Mouse (Mus musculus) fibroblast of lung, adult 2 months (primary cell): ENCODE results near the gene Emd.
"Not testable (repeated sequence)": the region's sequence is repeated elsewhere in the genome, so short reads cannot be mapped to it uniquely, and the experiment has no call there.

Experiments
- DNase-seq: peaks from one replicate; pipeline ENCODE4 v3.0.0-alpha.2; 2011; ENCODE audit warnings: low read depth

Gene Emd

DNA sequence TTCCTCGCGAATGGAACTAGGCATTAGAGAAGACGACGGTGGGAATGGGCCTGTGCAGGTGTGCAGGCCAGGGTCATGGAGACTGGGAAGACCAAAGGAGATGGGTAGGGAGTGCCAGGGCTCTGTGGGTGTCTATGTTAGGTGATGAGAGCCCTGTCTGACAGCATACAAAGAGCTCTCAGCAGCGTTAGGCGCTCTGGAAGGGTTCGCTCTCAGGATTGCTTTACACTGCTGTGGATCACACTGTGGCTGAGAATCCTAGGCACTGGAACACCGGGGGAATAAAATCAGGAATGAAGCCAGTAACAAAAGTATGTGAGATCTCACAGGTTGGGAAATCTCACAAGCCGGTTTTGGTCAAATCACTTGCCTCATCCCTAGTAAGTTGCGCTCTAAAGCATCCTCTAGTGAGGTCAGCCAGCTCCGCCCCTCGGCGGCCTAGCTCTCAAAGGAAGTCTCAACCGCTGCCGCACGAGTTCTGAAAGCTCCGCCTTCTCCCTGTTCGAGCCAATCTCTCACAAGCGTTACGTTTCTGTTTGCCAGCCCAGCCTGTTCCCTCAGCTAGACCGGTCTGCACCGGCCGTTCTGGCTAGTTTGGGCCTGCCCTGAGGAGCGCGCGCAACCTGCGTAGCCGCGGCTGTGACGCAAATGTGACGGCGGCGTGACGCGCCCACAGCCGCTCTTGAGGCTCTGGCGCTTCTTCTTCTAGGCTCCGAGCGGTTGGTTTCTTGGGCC lies at the start of gene Emd:
Gene Emd (plus strand): TSS at position 535 of the 735 bp plus-strand sequence.
- peak; percentile 91 for DNase-seq

DNA sequence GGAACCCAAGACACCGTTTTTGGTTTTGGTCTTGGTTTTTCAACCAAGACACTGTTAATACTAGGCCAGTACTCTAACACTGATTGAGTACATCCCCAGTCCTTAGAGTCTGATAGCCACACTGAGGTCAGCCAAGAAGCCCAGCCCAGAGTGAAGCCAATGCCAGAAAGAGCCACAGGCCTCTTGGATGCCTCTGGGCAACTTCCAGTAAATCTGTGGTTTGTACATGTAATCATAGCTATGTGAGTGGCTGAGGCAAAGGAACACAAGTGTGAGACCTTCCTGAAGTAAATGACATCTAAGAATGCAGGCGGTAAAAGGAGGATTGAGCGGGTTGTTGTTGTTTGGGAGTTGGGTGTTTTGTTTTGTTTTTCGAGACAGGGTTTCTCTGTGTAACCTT lies 36.0 kb upstream of the Emd start:
- DNase-seq = peak; percentile 42

DNA sequence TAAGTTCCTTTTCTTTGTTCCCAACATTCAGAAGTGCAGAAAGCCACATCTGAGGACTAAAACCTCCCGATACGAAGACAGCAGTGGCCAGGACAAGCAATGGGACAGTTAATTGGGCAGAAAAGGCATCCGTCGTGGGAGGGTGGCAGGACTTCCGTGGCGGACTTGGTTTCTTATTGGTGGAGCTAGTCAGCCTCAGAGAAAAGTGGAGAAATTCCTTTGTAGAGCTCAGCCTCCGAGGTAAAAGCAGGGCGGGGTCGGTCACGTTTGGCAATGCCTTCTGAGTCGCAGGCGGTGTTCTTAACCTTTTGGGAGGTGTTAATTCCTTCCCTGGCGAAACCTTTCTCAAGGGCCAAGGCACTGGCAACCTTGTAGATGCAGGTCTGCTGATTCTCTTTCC lies 35.0 kb upstream of the Emd start:
- DNase-seq = no peak

DNA sequence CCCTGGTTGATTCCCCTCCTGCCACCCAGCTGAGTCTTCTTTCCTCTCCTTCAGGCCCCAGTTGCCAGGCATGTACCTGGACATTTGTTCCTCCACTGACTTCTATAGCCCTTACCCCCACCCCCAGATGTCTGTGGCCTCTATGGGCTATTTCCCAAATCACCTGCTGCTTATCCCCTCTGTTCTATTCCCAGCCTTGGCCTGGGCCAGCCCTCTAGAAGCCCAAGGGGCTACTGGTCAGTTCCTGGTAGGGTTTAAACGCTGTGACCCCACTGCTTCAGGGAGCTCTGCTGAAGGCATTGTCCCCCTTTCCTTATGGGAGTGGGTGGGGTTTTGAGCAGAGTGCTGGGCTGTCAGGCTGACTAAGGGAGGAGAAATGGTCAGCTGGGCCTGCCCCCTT lies 34.4 kb upstream of the Emd start:
- DNase-seq = not testable (repeated sequence)

DNA sequence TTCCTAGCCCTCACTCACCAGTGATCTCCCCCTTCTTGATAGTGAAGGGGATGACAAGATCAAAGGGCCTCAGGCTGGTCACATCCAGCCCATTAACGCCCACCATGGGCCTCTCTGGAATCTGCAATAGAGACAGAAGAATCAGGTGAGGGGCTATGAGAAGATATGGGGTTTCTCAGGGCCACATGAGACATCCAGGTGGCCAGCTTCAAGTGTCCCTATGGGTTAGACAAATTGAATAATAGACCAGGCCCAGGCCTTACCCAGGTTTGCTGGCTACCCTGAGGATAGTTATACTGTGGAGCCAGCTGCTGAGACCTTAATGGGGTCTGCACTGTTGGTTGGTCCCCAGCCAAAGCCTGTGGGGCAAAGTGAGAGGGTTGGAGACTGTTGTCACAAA lies 24.4 kb upstream of the Emd start:
- no peak for DNase-seq

DNA sequence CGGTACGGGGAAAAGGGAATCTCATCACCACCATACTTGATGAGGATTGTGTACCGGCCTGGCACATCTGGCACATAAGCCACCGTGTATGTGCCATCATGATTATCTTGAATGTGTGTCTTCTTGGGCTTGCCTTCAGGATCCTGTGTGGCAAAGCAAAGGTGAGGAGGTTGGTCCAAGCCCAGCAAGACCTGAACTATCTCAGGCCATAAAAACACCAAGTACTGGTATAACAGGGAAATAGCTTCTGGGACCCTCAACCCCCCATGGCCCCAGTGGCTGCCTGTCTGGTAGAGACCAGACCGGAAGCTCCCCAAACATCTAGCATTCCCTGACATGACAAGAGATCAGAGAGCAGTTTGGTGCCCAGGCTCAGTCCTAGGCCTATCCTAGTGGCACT lies 21.3 kb upstream of the Emd start:
- no peak for DNase-seq

DNA sequence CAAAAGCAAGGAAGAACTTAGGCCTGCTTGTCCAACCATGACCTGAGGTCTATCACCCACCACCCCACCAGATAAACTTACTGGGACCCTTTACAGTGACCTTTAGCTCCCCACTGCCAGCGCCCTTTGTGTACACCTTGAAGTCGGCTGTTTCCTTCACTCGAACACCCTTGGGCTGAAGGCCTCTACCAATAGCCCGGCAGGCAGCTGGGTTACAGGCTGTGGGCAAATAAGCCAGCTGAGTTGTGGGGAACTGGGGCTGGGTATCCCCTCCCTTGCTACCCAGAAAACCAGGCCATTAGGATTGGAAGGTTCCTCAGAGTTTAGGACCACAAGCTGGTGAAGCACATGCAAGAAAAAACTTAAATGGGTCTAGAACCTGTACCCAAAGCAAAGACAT lies 14.2 kb upstream of the Emd start:
- no peak for DNase-seq

DNA sequence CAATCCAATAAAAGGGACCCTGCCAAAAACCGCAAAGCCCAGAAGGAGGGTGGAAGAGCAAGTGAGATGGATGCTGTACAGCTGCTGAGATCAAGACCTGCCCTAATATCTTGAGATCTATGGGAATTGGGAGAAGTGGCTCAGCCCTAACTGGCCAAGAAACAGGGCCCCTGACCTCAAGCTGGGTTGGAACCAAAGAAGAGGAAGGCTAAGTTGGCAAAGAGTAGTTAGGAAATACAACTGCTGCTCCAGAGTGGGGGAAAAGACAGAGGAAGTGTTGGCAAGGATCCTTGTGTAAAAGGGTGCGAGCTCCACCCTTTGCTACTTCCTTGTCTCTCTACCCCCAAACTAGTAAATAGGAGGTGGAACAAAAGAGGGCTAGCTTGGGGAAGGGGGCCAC lies 11.1 kb upstream of the Emd start:
- no peak for DNase-seq

DNA sequence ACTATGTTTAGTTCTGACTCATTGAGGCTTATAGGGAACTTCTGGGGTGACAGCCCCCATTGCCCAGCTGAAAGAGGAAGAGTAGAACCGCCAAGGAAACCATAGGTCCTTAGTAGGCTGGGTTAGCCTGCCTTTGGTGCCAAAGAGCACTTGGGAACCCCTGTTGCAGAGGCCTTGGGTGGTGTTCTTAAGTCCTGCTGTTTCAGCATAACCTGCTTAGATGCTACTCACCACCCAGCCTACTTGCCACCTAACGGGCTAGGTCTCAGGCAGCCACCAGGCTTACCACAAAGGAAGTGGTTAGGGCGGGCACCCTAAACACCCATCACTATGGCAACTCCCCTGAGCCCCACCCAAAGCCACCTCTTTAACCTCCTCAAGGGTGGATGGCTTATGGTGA lies 10.7 kb upstream of the Emd start:
- DNase-seq = no peak

DNA sequence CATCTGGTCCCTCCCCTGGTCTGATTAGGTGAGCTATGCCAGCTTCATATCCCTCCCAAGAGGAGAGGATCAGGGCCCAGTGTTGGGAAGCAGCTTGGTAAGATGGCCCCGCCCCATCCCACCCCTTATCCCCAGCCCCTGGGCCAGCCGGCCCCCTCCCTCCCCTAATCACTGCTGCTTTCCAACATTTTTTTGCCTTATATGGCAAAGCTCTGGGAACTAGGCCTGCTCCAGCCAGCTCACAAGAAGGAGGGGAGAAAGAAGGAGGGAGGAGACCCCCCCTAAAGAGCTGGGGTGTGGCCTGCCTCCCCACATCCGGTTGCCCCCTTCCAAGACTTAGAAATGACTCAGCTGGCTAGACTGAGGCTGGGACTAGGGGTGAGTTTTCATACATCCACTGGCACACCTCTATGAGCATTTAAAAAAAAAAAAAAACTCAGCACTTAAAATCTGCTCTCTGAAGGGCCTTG lies 9.8 kb upstream of the Emd start:
- peak; percentile 82 for DNase-seq

DNA sequence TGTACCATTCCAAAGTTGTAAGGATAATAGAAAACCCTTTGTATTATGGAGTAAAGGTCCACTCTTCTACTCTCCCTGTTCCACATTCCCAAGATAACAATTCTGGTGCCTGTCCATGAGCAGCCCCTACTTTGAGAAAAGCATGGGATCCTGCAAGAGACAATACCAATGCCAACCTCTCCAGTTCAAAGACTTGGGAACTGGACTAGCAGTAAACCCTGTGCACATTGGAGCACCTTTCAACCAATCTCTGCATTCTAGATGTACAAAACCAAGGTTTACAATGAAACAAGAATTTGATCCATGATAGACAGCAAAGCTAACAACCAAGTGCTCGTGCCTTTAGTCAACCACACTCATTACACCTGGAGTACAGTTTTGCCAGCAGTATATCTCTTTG lies 9.4 kb upstream of the Emd start:
- no peak for DNase-seq

DNA sequence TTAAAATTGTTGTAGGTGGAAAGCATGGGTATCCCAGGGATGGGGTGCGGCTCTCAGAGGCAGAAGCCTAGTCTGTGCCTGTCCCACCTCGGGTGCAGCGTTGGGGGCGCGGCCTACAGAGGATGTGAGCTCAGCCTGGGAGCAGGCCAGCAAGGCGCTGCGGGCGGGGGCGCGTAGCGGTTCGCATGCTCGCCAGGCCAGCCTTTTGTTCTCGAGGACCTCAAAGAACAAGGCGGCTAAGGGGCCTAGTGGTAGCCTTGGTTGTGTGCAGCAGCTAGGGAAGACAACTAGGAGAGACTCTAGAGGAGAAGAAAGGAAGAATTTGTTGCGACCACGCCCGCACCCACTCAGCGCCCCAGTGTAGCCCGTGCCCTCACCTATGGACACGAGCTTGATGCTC lies 8.8 kb upstream of the Emd start:
- DNase-seq = no peak

DNA sequence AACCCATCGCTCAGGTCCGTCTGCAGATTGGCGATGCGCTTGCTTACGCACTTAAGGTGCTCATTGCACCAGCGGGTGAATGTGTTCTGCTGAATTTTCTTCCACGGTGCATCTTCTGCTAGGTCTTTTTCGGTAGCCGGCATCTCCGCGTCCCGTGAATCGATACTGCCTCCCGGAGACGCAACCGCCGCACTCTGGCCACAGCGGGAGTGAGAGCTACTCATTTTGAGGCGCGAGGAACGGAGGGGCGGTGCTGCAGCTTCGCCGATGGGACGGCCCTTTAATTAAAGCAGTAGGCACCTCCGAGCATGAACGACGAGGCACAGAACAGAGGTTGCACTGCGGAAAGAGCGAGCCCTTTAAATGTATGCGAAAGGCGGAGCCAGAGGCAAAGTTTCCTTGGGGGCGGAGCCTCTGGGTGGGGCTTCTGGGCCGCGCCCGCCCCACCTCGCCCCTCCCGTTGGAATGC lies 8.2 kb upstream of the Emd start:
- no peak for DNase-seq

DNA sequence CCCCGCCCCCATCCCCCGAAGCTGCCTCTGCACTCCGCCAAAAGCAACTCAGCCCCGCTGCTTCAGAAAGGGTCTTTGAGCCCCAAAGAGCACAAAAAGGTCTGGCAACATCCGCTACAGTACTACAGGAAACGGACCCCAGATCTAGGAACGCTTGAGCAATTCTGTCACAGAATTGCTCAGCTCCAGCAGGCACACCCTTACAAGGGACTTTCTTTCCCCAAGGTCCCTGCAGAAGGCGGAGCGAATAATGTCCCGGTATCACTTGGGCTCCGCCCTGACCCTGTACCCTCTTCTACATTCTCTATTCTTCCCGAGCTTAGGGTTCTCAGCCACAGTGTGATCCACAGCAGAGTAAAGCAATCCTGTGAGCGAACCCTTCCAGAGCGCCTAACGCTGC lies 7.8 kb upstream of the Emd start:
- no peak for DNase-seq

DNA sequence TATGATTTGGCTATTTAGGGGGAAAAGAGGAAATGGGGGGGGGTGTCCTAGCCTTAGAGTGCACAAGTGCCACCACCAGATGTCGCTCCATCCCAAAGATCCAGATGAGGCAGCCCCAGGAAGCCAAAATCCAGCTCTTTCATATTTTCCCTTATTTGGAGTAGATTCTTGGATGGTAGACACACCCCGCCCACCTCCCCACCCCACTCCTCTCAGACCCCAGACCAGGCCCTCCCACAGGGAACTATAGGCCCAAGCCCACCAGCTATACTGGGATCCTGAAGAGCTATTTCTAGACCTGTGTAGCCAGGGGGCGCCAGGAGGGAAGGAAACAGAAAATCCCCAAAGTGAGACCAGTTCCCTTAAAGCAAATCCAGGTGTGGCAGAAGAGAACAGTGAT lies 5.8 kb upstream of the Emd start:
- DNase-seq = no peak

DNA sequence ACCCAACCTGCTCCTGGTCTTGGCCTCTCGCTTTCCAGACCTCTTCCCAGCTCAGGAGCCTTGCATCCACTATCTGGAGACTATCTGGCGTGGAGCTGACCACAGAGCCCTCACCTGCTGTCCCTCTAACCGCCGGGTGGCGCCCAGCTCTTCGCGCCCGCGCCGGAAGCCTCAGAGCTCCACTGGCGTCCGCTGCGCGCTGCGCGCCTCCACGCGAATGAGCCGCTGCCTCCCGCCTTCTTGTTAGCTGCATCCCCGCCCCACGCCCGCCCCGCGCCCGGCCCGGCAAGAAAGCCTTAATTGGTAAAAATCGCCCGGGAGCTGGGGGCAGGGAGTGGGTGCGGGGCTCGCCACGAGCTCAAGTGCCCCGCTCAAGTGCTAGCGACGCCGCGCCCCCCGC lies 4.9 kb upstream of the Emd start, which contains the start of gene Flna:
Gene Flna (minus strand): TSS at position 206 of the 400 bp plus-strand sequence.
- DNase-seq = no peak

DNA sequence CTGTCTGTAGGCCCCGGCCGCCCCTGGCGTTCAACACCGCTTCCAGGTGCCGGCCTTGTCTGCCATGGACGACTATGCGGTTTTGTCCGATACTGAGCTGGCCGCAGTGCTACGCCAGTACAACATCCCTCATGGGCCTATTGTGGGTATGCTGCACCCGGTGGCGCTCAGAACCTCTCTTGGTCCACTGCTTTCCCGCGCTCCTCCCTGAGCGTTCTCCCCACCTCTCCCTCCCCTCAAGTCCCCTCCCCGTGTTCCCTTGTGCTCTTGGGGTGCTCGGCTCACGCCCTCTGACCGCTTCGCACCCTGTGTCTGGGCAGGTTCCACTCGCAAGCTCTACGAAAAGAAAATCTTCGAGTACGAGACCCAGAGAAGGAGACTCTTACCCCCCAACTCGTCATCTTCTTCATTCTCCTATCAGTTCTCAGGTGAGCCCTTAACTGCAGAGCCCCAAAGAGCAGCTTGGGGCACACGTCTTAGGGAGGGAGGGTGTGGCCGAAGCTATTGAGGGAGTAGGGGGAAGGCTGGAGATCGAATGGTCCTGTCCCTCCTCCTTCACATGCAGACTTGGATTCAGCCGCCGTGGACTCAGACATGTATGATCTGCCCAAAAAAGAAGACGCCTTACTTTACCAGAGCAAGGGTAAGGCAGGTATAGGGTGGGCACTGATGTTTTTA lies 540 bp downstream of the Emd start:
- no peak for DNase-seq

DNA sequence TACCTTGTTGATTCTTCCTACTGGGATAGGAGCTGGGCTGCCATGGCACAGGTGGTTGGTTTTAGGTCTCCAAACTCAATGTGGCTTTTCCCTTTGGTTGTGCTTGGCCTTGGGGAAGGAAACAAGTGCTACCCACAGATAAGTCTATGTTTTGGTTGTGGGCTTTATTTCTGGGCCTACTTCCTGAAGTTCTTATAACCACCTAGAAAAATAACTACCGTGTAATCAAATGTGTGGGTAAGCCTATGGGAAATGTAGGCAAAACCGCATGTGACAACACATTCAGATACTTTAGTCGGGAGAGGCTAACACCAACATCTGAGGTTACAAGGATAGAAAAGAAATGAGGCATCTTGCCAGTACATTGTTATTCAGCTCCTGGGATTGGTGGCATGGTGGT lies 3.3 kb downstream of the Emd start:
- DNase-seq = no peak

DNA sequence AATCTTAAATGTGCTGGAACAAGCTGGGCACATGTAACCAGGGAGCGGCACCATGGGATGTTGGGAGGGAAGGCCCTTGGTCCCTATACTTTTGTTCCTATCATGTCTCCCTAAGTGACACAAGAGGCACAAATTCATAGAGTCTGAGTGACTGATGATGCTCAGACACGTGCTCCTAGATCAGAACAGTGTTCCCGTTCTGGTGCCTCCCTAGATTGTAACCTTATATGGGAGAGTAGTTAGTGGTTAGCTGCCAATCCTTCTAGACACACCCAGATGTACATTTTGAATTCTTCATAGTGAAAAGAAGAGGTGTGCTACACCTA lies 15.2 kb downstream of the Emd start:
- DNase-seq = no peak

DNA sequence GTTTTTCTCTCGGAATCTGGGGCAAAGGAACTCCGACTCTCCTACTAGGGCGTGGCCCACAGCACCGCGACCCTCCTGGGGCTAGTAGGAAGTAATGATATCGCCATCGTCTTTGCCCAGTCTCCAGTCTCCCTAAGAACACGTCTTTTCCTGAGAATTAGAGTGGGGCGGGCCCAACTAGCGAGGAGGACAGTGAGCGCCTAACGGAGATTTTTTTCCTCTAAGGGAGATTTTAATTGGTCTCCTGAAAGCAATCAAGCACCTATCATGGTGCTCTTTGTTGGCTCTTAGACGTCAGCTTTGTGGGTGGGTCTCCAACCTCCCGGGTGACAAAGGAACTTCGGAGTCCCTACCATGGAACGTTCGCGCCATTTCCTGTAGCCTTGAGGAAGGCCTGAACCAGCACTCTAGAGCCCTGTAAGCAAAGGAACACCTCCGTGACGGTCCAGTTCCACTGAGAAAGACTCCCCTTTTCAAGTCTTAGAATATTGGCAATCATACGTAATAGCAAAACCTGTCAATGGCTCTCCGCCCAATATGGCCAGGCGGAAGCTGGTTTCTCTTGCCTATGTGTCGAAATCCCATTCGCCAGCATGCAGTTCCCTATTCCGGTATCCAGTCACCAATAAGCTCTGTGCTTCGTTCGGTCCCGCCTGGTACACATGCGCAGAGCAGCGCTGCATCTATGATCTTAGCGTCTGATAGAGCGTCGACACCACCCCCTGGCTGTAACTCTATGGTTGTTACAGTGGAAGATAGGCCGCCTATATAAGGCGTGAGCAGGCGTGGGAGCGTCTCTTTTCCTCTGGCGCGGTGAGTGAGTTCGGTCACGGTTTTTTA lies 15.8 kb downstream of the Emd start, which contains the start of gene Rpl10:
Gene Rpl10 (plus strand): TSS at position 751 of the 840 bp plus-strand sequence.
- DNase-seq = peak; percentile 99

DNA sequence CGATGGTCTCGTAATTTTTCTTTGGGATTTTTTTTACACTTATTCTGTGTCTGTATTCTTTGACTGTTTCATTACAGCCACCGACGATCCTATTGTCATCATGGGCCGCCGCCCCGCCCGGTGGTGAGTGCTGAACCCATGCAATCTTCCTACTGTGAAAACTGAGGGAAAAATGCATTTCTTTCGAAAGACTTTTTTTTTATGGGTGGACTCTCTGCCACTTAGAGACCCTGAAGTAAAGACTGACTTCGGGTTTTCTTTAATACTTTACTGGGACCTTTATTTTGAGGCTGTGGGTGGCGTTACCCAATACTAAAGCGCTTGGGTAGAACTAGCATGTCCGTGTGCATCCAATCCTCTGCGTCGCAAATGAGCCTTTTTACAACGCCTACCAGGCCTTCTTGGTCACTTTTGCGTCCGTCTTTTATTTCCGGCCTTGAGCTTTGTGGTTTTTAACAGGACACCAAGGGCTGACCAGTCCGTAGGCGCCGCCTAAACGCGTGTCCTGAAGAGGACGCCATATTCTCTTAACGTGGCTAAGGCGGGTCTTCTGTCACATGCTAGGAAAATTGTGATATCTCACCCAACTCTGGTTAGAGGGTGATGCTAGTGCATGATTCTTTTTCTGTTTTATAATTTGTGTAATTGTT lies 16.5 kb downstream of the Emd start:
- no peak for DNase-seq
